Mouse (Mus musculus) right cerebral cortex, adult 2 months (tissue): ENCODE results near the gene Lrrc32.

Experiments used
- DNase-seq, 2 experiments: peaks; one replicate each; pipeline ENCODE4 v3.0.0; 2021 to 2022; ENCODE audit warnings: low spot score in 2 of 2

Lrrc32 gene

DNA sequence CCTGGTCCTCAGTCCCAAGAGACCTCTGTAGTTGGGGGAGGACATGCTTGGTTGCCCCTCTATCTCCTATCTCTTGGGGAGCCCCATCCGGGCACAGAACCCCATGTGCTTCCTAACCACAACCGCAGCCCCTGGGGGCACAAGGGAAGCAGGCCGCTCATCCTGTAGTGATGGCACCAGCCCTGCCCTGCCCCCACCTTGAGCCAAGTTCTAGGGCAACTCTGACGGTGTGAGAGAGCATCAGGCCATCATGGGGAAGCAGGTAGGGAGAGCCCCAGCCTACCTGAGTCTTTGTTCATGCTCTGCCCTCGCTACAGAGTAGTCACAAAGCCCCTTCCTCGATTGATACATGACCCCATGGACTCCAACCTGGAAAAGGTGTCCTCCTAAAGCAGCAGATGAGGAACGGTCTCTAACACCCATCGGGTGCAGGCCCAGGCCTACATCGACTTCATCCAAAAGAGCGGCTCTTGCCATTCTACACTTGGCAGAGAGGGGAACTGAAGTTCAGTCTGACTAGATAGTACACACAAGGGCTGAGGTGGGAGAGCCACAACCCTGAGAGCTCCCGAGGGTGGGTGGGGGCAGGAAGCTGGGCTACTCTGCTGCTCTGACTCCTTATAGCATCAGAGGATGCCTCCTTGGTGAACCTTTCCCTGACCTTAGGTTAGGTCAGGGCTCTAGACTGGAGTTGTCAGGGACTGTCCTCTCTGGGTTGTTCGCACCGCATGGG is 519 bp upstream of the Lrrc32 start:
- no peak for DNase-seq

DNA sequence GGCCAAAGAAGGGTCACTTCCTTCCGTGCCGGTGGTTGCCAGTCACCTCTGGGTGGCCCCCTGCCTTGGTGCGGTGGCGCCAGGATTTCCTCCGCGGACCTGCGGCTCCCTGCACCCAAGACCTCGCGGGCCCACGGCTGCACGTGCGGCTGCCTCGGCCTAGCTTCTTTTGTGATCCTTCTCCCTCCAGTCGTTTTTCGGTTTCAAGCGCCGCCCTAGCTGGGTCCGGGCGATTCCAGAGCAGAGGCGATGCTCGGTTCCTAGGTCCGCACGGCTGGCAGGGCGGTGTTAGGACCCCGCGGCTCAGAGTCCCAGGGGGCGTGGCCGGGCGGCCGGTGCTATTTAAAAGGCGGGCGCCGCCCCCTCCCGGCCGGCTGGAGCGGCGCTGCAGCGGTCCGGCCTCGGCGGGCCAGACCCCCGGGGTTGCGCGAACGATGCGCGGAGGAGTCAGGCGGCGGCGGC is 571 bp downstream of the Lrrc32 start:
- peak; percentile 53 to 62 for DNase-seq

DNA sequence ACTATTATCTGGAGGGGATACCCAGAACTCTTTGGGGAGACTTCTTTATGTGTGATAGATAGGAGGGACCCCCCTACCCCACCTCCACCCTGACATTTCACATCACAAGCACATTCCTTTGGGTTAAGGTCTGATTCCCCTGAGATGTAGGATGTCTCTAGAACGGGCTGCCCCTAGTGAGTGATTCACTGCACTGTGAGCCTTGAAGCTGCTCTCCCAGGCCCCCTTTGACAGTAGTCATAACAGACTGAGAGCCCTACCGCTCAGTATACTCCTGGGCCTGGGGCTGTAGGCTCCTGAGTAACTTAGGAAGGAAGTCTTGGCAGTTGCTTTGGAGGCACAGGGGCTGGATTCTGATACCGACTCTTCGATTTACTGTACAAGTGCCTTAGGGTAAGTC is 1.2 kb downstream of the Lrrc32 start:
- DNase-seq, result no peak

DNA sequence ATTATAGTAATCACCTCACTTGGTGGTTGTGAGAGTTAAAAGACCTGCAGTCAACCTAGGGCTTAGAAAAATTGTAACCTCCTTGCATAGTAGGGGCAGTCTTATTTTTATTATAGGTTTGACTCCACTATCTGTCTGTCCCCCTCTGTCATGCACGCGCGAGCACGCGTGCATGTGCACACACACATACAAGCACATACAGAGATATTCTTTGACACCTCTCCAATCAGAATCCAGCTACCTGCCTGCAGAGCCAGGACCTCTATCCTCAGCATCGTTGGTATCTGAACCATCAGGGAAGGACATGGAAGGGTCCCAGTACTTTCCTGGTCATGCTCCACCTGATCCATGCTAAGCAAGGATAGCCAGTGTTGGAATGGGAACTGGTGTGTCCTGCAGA is 1.8 kb downstream of the Lrrc32 start:
- no peak for DNase-seq

DNA sequence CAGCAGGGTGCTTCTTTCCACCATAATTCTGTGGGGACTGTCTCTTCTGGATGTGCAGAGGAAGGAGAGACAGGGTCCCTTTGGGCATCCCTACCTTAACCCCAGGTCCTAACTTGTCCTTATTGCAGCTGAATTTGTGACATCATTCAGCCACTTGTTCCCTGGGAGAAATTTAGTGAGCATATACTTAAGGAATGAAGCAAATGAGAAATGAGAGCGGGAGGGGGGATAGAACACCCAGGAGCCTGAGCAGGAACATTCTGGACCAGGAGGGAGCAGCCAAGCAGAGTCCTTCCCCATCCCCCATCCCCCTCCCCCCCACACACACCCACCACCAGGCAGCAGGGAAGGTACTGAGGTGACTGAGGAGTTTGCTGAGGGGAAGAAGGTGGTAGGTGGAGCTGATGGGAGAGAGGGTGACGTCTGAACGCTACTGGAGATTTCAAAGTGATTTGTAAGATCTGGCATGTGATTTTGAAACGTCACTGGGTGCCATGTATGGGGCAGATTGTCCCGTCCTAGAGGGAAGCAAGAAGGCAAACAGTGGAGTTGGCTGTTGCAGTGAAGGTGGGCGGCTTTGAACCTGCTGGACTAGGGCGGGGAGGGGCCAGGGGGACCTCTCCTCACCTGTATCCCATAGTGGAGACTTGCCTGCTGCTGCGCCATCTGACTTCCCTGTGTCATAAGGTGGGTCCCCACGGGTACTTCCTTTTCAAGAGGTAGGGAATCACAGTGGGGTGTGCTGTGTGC is 2.5 kb downstream of the Lrrc32 start:
- DNase-seq, result no peak

DNA sequence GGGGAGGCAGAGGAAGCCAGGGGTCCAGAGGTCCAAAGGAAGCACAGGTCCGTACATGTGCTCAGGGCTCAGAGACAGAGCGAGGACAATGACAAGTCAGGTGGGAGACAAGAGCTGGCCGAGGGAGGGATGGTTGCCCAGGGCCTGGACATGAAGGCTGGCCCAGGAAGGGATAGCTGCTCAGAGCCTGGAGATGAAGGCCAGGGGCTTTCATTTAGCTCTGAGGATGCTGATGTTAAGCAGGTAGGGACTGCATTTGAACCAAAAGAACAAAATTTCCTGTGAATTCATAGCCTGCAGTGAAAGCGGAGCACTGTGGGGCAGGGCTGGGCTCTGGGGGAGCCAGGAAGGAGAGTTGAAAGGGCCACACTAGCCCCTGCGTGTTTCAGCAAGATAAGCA is 3.2 kb downstream of the Lrrc32 start:
- no peak for DNase-seq

DNA sequence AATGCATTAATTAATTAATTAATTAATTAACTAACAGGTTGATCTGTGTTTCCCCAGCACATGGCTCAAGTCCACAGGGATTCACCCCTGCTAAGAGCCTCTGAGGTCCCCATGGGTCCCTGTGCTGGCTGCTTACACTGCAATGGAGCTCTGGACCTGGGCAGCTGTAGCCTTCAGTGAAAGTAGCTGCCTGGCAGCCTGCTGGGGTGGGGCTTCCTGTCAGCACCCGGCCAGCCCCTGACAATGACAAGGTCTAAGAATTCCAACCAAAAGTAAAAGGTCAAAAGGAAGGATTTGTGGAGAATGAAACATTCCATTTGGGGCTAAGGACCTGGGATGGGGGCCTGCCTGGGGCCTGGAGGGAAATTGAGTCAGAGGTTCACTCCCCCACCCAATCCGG is 4.2 kb downstream of the Lrrc32 start:
- DNase-seq, result no peak

DNA sequence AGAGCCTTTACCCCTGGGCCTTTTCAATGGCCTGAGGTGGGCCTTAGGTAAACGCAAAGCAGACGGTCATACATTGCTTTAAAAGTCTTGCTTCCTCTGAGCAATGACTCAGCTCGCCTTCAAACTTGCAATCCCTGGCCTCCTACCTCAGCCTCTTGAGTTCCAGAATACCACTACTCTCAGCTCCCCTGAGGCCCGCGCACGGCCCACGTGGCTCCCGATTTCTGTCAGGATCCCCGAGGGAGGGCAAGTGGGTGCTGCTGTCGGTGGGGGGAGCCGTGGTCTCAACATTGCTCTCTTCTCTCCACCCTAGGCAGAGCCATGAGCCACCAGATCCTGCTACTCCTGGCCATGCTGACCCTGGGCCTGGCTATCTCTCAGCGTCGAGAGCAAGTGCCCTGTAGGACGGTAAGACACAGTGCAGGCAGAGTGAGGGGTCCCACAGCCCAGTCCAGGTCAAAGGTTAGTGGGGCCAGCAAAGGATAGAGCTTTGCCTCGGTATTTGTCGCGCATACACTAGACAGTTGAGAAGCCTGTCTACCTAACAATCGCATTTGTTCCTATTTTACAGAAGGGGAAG is 4.9 kb downstream of the Lrrc32 start:
- no peak for DNase-seq

DNA sequence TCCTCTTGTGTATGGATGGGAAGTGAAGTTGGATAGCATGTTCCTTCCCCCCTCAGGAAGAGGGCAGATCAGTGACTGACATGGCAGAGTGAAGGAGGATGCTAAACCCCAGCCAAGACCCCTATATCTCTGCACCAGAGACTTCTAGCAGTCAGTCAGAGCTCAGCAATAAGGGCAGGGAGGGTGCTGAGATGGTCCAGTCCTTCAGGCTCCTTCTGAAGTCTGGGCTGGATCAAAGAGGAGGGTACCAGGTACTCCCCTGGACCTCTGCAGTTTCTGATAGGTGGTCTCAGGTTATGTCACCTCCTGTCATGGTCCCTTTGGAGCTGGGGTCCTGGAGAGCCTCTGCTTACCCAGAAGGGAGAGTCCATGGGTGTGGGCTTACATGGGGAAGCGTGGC is 6.5 kb downstream of the Lrrc32 start:
- no peak for DNase-seq

DNA sequence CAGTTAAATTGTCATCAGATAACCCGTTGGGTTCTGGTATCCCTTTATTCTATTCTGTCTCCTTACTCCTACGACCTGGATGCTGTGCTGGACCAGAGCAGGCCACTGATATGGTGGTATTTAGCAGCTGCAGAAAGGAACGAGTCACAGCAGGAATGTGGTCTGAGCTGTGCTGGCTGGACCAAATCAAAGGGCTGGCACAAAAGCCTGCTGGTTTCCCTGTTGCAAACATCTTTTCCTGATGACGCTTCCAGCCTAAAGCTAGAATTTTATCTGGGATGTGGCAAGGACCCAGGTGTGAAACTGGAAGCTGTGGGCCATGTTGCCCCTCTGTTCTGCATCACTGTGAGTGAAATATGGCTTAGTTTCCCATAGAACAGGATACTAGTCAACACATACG is 8.4 kb downstream of the Lrrc32 start:
- no peak for DNase-seq

DNA sequence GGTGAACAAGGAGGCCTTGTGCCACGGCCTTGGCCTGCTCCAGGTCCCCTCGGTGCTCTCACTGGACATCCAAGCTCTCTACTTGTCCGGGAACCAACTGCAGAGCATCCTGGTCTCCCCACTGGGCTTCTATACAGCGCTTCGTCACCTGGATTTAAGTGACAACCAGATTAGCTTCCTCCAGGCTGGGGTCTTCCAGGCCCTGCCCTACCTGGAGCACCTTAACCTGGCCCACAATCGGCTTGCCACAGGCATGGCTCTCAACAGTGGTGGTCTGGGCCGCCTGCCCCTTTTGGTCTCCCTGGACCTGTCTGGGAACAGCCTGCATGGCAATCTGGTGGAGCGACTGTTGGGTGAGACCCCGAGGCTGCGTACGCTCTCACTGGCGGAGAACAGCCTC is 9.0 kb downstream of the Lrrc32 start:
- DNase-seq, result no peak

DNA sequence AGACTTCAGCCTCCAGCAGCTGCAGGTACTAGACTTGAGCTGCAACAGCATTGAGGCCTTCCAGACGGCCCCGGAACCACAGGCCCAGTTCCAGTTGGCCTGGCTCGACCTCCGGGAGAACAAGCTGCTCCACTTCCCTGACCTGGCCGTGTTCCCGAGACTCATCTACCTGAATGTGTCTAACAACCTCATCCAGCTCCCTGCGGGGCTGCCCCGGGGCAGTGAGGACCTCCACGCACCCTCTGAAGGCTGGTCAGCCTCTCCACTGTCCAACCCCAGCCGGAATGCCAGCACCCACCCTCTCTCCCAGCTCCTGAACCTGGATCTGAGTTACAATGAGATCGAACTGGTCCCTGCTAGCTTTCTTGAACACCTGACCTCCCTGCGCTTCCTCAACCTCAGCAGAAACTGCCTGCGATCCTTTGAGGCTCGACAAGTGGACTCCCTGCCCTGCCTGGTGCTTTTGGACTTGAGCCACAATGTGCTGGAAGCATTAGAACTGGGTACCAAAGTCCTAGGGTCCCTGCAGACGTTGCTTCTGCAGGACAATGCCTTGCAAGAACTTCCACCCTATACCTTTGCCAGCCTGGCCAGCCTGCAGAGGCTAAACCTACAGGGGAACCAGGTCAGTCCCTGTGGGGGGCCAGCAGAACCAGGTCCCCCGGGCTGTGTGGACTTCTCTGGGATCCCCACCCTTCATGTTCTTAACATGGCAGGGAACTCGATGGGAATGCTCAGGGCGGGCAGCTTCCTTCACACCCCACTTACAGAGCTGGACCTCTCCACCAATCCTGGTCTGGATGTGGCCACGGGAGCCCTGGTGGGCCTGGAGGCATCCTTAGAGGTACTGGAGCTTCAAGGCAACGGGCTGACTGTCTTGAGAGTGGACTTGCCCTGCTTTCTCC is 9.8 kb downstream of the Lrrc32 start:
- no peak for DNase-seq

DNA sequence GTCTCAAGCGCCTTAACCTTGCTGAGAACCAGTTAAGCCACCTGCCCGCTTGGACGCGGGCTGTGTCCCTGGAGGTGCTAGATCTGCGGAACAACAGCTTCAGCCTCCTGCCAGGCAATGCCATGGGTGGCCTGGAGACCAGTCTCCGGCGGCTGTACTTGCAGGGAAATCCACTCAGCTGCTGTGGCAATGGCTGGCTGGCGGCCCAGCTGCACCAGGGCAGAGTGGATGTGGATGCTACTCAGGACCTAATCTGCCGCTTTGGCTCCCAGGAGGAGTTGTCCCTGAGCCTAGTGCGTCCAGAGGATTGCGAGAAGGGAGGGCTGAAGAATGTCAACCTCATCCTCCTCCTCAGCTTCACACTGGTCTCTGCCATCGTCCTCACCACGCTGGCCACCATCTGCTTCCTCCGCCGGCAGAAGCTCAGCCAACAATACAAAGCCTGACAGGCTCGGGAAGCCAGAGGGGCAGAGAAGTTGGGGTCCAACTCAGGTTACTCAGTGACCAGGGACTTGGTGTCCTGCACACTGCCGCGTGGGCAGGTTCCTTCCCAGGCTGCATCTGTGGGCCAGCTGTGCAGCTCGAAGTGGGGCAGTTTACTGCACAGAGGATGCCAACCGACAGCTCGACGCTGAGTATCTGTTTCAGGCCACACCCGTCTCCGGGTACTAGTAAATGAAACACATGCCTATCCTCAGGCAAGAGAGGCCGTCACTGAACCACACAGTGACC is 10.6 kb downstream of the Lrrc32 start:
- no peak for DNase-seq

DNA sequence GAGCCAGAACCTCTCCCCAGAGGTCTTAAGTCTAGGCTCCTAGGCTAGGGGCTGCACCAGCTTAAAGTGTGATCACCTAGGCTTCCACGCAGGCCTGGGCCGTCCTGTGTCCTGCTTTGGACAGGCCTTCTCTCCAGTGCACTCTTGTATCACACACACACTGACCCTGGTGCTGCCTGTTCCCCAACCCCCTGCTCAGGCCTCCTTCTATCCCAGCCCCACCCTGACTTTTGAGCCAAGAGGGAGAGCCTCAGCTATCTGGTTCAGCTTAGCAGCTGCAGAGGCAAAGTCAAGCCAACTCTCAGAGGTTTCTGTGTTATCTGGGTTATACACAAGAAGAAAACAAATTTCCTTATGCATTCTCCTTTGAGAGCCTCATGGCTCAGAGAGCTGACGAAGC is 11.4 kb downstream of the Lrrc32 start:
- DNase-seq, result no peak

DNA sequence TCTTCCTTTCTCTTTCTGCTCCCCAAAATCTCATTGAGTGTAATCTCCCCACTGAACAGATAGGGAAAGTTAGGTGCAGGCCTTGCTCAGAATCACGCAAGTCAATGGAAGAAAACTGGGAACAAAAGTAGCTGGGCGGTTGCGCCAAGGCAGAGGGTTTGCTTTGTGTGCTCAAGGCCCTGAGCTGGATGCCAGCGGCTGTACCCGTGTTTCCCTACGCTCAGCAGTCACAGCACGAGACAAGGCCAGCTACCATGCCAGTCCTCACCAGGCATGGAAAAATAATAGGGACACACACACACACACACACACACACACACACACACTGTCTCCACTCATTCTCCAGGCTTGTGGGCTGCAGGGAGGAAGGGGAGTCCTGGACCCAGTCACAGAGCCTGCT is 12.0 kb downstream of the Lrrc32 start:
- no peak for DNase-seq

DNA sequence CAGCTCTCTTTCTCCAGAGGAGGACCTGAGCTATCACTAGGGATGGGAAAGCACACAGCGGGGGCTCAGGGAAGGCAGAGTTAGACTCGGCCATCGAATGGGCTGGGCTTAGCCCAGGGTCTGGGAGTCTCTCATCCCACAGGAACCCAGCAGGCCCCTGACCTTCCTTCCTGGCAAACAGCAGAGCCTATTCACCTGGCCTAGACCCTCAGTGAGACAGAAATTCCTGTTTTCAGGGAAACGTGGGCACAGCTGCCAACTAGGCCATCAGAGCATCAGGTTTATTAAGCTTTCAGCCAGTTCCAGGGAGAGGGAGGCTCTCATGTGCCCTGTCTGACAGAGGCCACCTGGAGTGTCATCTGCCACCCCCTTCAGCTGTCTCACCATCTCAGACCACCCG is 13.8 kb downstream of the Lrrc32 start:
- DNase-seq, result no peak

DNA sequence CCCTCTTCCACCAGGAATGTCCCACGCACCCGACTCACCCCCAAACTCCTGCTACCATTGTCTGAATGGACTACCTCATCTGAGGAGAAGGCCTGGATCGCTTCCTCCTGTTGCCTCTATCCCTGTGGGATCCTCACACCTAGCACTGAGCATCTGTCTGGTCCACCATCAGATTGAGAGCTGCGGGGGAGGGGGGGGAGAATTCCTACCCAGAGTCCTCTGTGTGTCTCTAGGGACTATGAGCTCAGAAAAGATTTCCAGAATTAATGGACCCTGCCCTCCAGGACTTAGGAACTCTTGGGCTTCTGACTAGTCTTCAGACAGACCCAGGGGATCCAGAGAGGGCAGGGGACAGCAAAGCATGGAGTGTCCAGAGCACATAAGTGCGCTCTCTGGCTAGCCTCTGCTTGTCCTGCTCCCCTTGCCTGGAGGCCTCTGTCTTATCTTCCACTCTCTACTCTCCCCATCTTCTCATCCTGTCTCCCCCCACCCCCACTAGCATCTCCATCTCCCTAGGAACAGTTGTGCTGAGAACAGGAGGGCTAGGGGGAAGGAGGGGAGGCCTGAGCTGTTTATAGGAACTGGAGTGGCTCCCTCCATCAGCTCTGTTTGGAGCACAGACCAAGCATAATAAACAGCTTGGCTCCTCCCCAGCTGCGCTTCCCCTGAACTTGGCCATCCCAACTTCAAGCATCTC is 15.0 kb downstream of the Lrrc32 start:
- DNase-seq, result no peak

DNA sequence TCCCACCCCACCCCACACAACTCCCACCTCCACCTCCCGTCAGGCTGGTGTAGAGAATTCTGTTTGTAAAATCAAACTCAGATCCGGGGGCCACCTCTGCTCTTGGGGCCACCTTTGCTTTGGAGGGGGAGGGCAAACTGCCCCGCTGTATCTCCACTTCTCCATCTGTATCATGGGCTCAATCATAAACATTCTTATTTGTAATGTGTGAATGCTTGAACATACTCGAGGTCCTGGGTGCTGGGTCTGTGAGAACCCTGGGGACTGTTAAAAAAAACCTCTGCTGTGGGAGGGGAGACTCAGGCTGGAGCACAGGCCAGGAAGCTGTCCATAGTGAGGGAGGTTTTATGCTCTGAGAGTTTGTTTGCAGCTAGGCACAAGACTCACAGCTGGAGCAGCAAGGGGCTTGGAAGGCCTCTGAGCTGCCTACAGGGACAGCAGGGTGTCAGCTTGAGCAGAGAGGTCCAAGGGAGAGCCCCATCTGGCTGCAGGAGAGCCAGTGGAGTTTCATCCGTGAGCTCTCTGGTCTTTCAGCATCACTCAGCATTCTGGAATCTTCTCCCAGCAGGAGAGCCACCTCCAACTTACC is 15.7 kb downstream of the Lrrc32 start:
- no peak for DNase-seq

DNA sequence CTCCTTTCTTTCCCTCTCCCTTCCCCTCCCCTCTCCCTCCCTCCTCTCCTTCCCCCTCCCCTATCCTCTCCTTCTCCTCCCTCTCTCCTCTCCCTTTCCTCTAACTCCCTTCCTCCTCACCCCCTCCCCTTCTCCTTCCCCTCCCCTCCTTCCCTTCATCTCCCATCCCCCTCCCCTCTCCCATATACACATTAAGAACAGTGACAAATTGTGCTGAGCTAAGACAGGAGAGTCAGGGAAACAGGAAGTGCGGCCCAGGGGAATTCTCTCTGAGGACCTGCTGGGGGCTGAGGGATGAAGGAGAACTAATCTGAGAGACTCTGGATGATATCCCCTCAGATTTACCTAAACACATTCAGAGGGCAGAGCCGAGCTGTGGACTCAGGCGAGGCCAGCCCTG is 16.6 kb downstream of the Lrrc32 start:
- no peak for DNase-seq
